Mouse (Mus musculus) forebrain, embryonic 12.5 days (tissue): ENCODE data around the gene Slf1. TPM values are rescaled to one million over a fixed set of nuclear protein-coding genes. Genes with fewer than 3 reads are reported as not detected.

ENCODE experiments used
- ATAC-seq: fragments of 200-750 bp; cut with Nextera tagmentation; 2 replicates; pipeline ENCODE4 v1.8.0; 2017; ENCODE audit warnings: moderate TSS enrichment; ENCODE audit not compliant: low FRiP score
- H3K27ac ChIP-seq: fragments of 300-500 bp; sonication (generic); 2 replicates; pipeline ENCODE4 v1.5.1; 2016; ENCODE audit warnings: mild to moderate bottlenecking
- H3K27me3 ChIP-seq: fragments of 300-500 bp; sonication (generic); 2 replicates; pipeline ENCODE4 v1.6.1; 2016; ENCODE audit warnings: mild to moderate bottlenecking
- H3K36me3 ChIP-seq: fragments of 300-500 bp; sonication (generic); replicated peaks from 2 replicates; pipeline ENCODE4 v1.6.1; 2016; ENCODE audit warnings: mild to moderate bottlenecking
- H3K4me1 ChIP-seq: fragments of 300-500 bp; sonication (generic); 2 replicates; pipeline ENCODE4 v1.6.1; 2016
- H3K4me2 ChIP-seq: fragments of 300-500 bp; sonication (generic); 2 replicates; pipeline ENCODE4 v1.6.1; 2016; ENCODE audit warnings: mild to moderate bottlenecking, moderate library complexity
- H3K4me3 ChIP-seq: fragments of 300-500 bp; sonication (generic); replicated peaks from 2 replicates; pipeline ENCODE4 v1.5.1; 2016; ENCODE audit warnings: mild to moderate bottlenecking
- H3K9ac ChIP-seq: fragments of 300-500 bp; sonication (generic); 2 replicates; pipeline ENCODE4 v1.6.1; 2016; ENCODE audit warnings: mild to moderate bottlenecking
- H3K9me3 ChIP-seq: fragments of 300-500 bp; sonication (generic); 2 replicates; pipeline ENCODE4 v1.6.1; 2016
- WGBS: fragments of 180-500 bp; shearing (Covaris S2); methylation state at CpG from one replicate; pipeline ENCODE4 v1.1.7; 2016; 5-methylcytosine and 5-hydroxymethylcytosine counted together
- polyA plus RNA-seq: library from polyadenylated mRNA; unstranded; fragments of >200 nt; fragmentation: Nextera tagmentation; extraction: Ambion mirVana; gene quantifications from 2 replicates; pipeline ENCODE4 v1.2.1, GENCODE M21; 2016

Gene Slf1
- polyA plus RNA-seq, 1 experiment from 2014 or later, result 63.8 TPM

GRCm38 (mm10) chr13:77049736-77050135, 85.5 kb downstream of the Slf1 start:
- Histone ChIP-seq H3K4me2 (no peak overlapping the region), H3K36me3 (no peaks in the 10 kb centered on the region), H3K27ac (no peak overlapping the region), H3K4me1 (peaks cover 7% of the 10 kb centered on the region), H3K27me3 (no peaks in the 10 kb centered on the region), H3K4me3 (no peak overlapping the region), H3K9ac (no peak overlapping the region), H3K9me3 (no peaks in the 10 kb centered on the region)
- ATAC-seq, result no peak
- 88% methylated on average over 3 of the region's 3 CpGs for WGBS

GRCm38 (mm10) chr13:77048461-77048860, 86.8 kb downstream of the Slf1 start:
- Histone ChIP-seq H3K9ac (no peak overlapping the region), H3K4me2 (no peak overlapping the region), H3K27me3 (no peaks in the 10 kb centered on the region), H3K9me3 (no peaks in the 10 kb centered on the region), H3K36me3 (0 out of 2 replicates have a peak, but pooled peaks cover under 1% of the 10 kb centered on the region), H3K4me3 (no peak overlapping the region), H3K27ac (no peak overlapping the region), H3K4me1 (peaks cover 7% of the 10 kb centered on the region)
- 88% methylated on average over 1 of the region's 1 CpGs for WGBS
- ATAC-seq, result no peak

GRCm38 (mm10) chr13:77047179-77047931, 87.9 kb downstream of the Slf1 start:
- H3K9ac ChIP-seq, result no peak overlapping the region
- peaks cover 7% of the 10 kb centered on the region for H3K4me1 ChIP-seq
- ATAC-seq, result peak; percentile 72
- WGBS, result 59% methylated on average over 6 of the region's 6 CpGs
- H3K4me2 ChIP-seq, result no peak overlapping the region
- H3K27ac ChIP-seq, result 0 out of 2 replicates have a peak overlapping the region, but pooled peaks have one; percentile 33
- no peak overlapping the region for H3K4me3 ChIP-seq
- no peaks in the 10 kb centered on the region for H3K27me3 ChIP-seq
- peaks cover 6% of the 10 kb centered on the region; the same call in 1 of the 2 replicates for H3K36me3 ChIP-seq
- no peaks in the 10 kb centered on the region for H3K9me3 ChIP-seq

GRCm38 (mm10) chr13:77046416-77046815, 88.9 kb downstream of the Slf1 start:
- H3K9me3 ChIP-seq, result no peaks in the 10 kb centered on the region
- ATAC-seq, result peak; percentile 63
- H3K4me1 ChIP-seq, result peaks cover 7% of the 10 kb centered on the region
- H3K4me2 ChIP-seq, result no peak overlapping the region
- no peaks in the 10 kb centered on the region for H3K27me3 ChIP-seq
- no peak overlapping the region for H3K9ac ChIP-seq
- peaks cover 7% of the 10 kb centered on the region; the same call in 1 of the 2 replicates for H3K36me3 ChIP-seq
- WGBS, result 76% methylated on average over 10 of the region's 10 CpGs
- no peak overlapping the region for H3K27ac ChIP-seq
- H3K4me3 ChIP-seq, result no peak overlapping the region

GRCm38 (mm10) chr13:77045375-77045774, 89.9 kb downstream of the Slf1 start:
- Histone ChIP-seq H3K4me1 (peaks cover 7% of the 10 kb centered on the region), H3K36me3 (peaks cover 7% of the 10 kb centered on the region; the same call in 1 of the 2 replicates), H3K4me2 (no peak overlapping the region), H3K27ac (no peak overlapping the region), H3K4me3 (no peak overlapping the region), H3K9me3 (no peaks in the 10 kb centered on the region), H3K9ac (no peak overlapping the region), H3K27me3 (no peaks in the 10 kb centered on the region)
- WGBS, result 74% methylated on average over 1 of the region's 1 CpGs
- peak; percentile 65 for ATAC-seq

GRCm38 (mm10) chr13:77043375-77043774, 91.9 kb downstream of the Slf1 start:
- H3K9ac ChIP-seq, result no peak overlapping the region
- no peak for ATAC-seq
- WGBS, result 95% methylated on average over 1 of the region's 1 CpGs

GRCm38 (mm10) chr13:77029594-77029993, 105.7 kb downstream of the Slf1 start:
- no peaks in the 10 kb centered on the region for H3K4me1 ChIP-seq
- no peaks in the 10 kb centered on the region for H3K9me3 ChIP-seq
- H3K27ac ChIP-seq, result no peak overlapping the region
- ATAC-seq, result no peak
- no peaks in the 10 kb centered on the region for H3K36me3 ChIP-seq
- no peak overlapping the region for H3K9ac ChIP-seq
- H3K4me2 ChIP-seq, result no peak overlapping the region
- H3K27me3 ChIP-seq, result no peaks in the 10 kb centered on the region
- no peak overlapping the region for H3K4me3 ChIP-seq
- WGBS, result 72% methylated on average over 5 of the region's 5 CpGs

More at GRCm38 (mm10) chr13:77043375-77043774, 91.9 kb downstream of the Slf1 start:
- Histone ChIP-seq H3K4me2 (no peak overlapping the region), H3K36me3 (peaks cover 7% of the 10 kb centered on the region; the same call in 1 of the 2 replicates), H3K4me1 (peaks cover 7% of the 10 kb centered on the region), H3K9me3 (no peaks in the 10 kb centered on the region), H3K4me3 (no peak overlapping the region), H3K27me3 (no peaks in the 10 kb centered on the region), H3K27ac (no peak overlapping the region)

GRCm38 (mm10) chr13:77018851-77019250, 116.4 kb downstream of the Slf1 start:
- no peak overlapping the region for H3K9ac ChIP-seq
- H3K9me3 ChIP-seq, result no peaks in the 10 kb centered on the region
- 90% methylated on average over 2 of the region's 2 CpGs for WGBS
- no peak overlapping the region for H3K27ac ChIP-seq
- no peak for ATAC-seq
- H3K27me3 ChIP-seq, result no peaks in the 10 kb centered on the region
- H3K4me2 ChIP-seq, result no peak overlapping the region
- no peaks in the 10 kb centered on the region for H3K4me1 ChIP-seq
- no peaks in the 10 kb centered on the region for H3K36me3 ChIP-seq
- H3K4me3 ChIP-seq, result no peak overlapping the region

GRCm38 (mm10) chr13:77003684-77004083, 131.6 kb downstream of the Slf1 start:
- no peak overlapping the region for H3K4me2 ChIP-seq
- ATAC-seq, result no peak
- no peaks in the 10 kb centered on the region for H3K4me1 ChIP-seq
- no peaks in the 10 kb centered on the region for H3K36me3 ChIP-seq
- no peak overlapping the region for H3K9ac ChIP-seq
- WGBS, result 89% methylated on average over 1 of the region's 1 CpGs
- H3K4me3 ChIP-seq, result no peak overlapping the region
- no peak overlapping the region for H3K27ac ChIP-seq
- no peaks in the 10 kb centered on the region for H3K27me3 ChIP-seq
- no peaks in the 10 kb centered on the region for H3K9me3 ChIP-seq

GRCm38 (mm10) chr13:77002628-77003027, 132.6 kb downstream of the Slf1 start:
- 64% methylated on average over 3 of the region's 3 CpGs for WGBS
- H3K27ac ChIP-seq, result no peak overlapping the region
- no peak for ATAC-seq

More at GRCm38 (mm10) chr13:77002628-77003027, 132.6 kb downstream of the Slf1 start:
- no peaks in the 10 kb centered on the region for H3K4me1 ChIP-seq
- no peak overlapping the region for H3K4me3 ChIP-seq
- no peak overlapping the region for H3K4me2 ChIP-seq
- no peaks in the 10 kb centered on the region for H3K9me3 ChIP-seq
- no peaks in the 10 kb centered on the region for H3K27me3 ChIP-seq
- no peaks in the 10 kb centered on the region for H3K36me3 ChIP-seq
- no peak overlapping the region for H3K9ac ChIP-seq

Other genes starting within 250 kb of the Slf1 start
- gene 2210408I21Rik, start 67 bp upstream of the Slf1 start, polyA plus RNA-seq, result 10.4 and 13.2 TPM in 2 replicates